Mouse (Mus musculus): Measurements from ENCODE around the gene Lcn2.

GRCm38 (mm10) chr2:32381775-32382223 lies 6.3 kb downstream of the Lcn2 start, which contains the start of gene 1110008P14Rik:
- no peak for TF ChIP-seq CTCF (conservative IDR thresholded peaks at IDR 0.05; ENCODE audit: low read length)
- TF ChIP-seq NANOG (IDR thresholded peaks at IDR 0.05; ENCODE audit: borderline replicate concordance, low read length): no peak
- no peak for TF ChIP-seq POU5F1 (IDR thresholded peaks at IDR 0.05; ENCODE audit: borderline replicate concordance, low read length)
